Mouse (Mus musculus): ENCODE measurements at regions not wholly inside any gene's neighbourhood (a gene's known extent, or its start where the extent isn't known, plus 50 kb on each side); places are given as distances from the start of the nearest gene placed in this dataset.

GRCm38 (mm10) chr4:48803777-48804176 lies 140.5 kb downstream of the Cavin4 start:
- H3K79me2 ChIP-seq (ENCODE audit: control insufficient read depth, insufficient read depth), result no peaks in the 10 kb centered on the region
- no peak for TF ChIP-seq E2F4 (IDR thresholded peaks at IDR 0.05; ENCODE audit: insufficient read depth)
- TF ChIP-seq TCF3 (IDR thresholded peaks at IDR 0.05; ENCODE audit: insufficient read length, low read depth), result no peak
- no peak overlapping the region for H3ac ChIP-seq (ENCODE audit: control insufficient read depth, insufficient read length)
- H3K4me2 ChIP-seq (ENCODE audit: low read depth), result no peak overlapping the region
- H3K27me3 ChIP-seq (ENCODE audit: control insufficient read depth, insufficient read depth, insufficient read length), result no peaks in the 10 kb centered on the region
- no peak overlapping the region for H3K4me3 ChIP-seq
- H3K36me3 ChIP-seq (ENCODE audit: control insufficient read depth, insufficient read depth), result no peaks in the 10 kb centered on the region

DNA sequence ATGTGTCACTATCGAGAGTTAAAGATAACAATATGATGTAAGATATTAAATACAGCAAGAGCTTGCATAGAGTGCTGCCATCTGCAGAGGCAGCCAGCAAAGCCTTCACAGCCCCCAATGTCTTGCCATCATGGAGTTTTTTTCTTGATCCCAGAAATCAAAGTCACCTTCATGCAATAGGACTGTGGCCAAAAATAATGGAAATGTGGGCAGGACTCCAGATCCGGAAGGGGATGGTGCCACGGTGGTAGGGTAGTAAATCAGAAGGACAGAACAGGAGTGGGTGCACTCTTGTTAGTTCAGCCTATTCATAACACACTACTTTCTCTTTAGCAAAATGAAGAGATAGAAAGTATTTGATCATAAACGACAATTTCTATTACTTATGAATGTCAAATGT lies 145.3 kb downstream of the Cavin4 start:
- Histone ChIP-seq H3K36me3 (ENCODE audit: control insufficient read depth, insufficient read depth) (no peaks in the 10 kb centered on the region), H3K4me3 (no peak overlapping the region), H3K27me3 (ENCODE audit: control insufficient read depth, insufficient read depth, insufficient read length) (no peaks in the 10 kb centered on the region), H3K79me2 (ENCODE audit: control insufficient read depth, insufficient read depth) (no peaks in the 10 kb centered on the region), H3ac (ENCODE audit: control insufficient read depth, insufficient read length) (no peak overlapping the region), H3K4me2 (ENCODE audit: low read depth) (no peak overlapping the region)
- TF ChIP-seq CEBPB (IDR thresholded peaks at IDR 0.05; ENCODE audit: insufficient read depth, poor library complexity, severe bottlenecking), result no peak
- no peak for TF ChIP-seq TCF12 (IDR thresholded peaks at IDR 0.05; ENCODE audit: insufficient read depth, poor library complexity, severe bottlenecking)
- TF ChIP-seq MYOG (IDR thresholded peaks at IDR 0.05; ENCODE audit: control insufficient read depth in 1 of 3, insufficient read depth in 1 of 3, insufficient read length in 2 of 3, low read depth in 2 of 3), result no peak
- no peak for TF ChIP-seq USF1 (IDR thresholded peaks at IDR 0.05; ENCODE audit: low read depth)
- no peak for TF ChIP-seq E2F4 (IDR thresholded peaks at IDR 0.05; ENCODE audit: insufficient read depth)
- no peak for TF ChIP-seq TCF3 (IDR thresholded peaks at IDR 0.05; ENCODE audit: insufficient read length, low read depth)
- no peak for TF ChIP-seq REST (IDR thresholded peaks at IDR 0.05; ENCODE audit: insufficient read depth, insufficient read length)
- no peak for TF ChIP-seq POLR2AphosphoS2 (IDR thresholded peaks at IDR 0.05; ENCODE audit: insufficient read length, low read depth)
- TF ChIP-seq POLR2A (IDR thresholded peaks at IDR 0.05; ENCODE audit: insufficient read length, low read depth), result no peak
- no peak for TF ChIP-seq MAX (IDR thresholded peaks at IDR 0.05; ENCODE audit: low read depth)
- no peak for TF ChIP-seq SRF (IDR thresholded peaks at IDR 0.05; ENCODE audit: control insufficient read depth, insufficient read length, low read depth)
- TF ChIP-seq MYOD1 (IDR thresholded peaks at IDR 0.05; ENCODE audit: control insufficient read depth in 1 of 3, insufficient read length in 2 of 3, low read depth in 2 of 3), result no peak

- TF ChIP-seq TCF12 (IDR thresholded peaks at IDR 0.05; ENCODE audit: insufficient read depth, poor library complexity, severe bottlenecking) (no peak), E2F4 (IDR thresholded peaks at IDR 0.05; ENCODE audit: insufficient read depth) (no peak), POLR2AphosphoS2 (IDR thresholded peaks at IDR 0.05; ENCODE audit: insufficient read length, low read depth) (no peak), USF1 (IDR thresholded peaks at IDR 0.05; ENCODE audit: low read depth) (no peak), CEBPB (IDR thresholded peaks at IDR 0.05; ENCODE audit: insufficient read depth, poor library complexity, severe bottlenecking) (no peak), MYOG (IDR thresholded peaks at IDR 0.05; ENCODE audit: control insufficient read depth in 1 of 3, insufficient read depth in 1 of 3, insufficient read length in 2 of 3, low read depth in 2 of 3) (no peak), SRF (IDR thresholded peaks at IDR 0.05; ENCODE audit: control insufficient read depth, insufficient read length, low read depth) (no peak), MAX (IDR thresholded peaks at IDR 0.05; ENCODE audit: low read depth) (no peak), TCF3 (IDR thresholded peaks at IDR 0.05; ENCODE audit: insufficient read length, low read depth) (no peak), MYOD1 (IDR thresholded peaks at IDR 0.05; ENCODE audit: control insufficient read depth in 1 of 3, insufficient read length in 2 of 3, low read depth in 2 of 3) (no peak), POLR2A (IDR thresholded peaks at IDR 0.05; ENCODE audit: insufficient read length, low read depth) (no peak), REST (IDR thresholded peaks at IDR 0.05; ENCODE audit: insufficient read depth, insufficient read length) (no peak)
- H3K4me3 ChIP-seq, result no peak overlapping the region
Measured at GRCm38 (mm10) chr4:48833718-48834117, 170.4 kb downstream of the Cavin4 start.

GRCm38 (mm10) chr4:48842777-48843214 lies 179.5 kb downstream of the Cavin4 start:
- no peaks in the 10 kb centered on the region for H3K79me2 ChIP-seq (ENCODE audit: control insufficient read depth, insufficient read depth)
- TF ChIP-seq USF1 (IDR thresholded peaks at IDR 0.05; ENCODE audit: low read depth), result no peak
- TF ChIP-seq TCF3 (IDR thresholded peaks at IDR 0.05; ENCODE audit: insufficient read length, low read depth), result no peak
- no peak for TF ChIP-seq REST (IDR thresholded peaks at IDR 0.05; ENCODE audit: insufficient read depth, insufficient read length)
- no peak for TF ChIP-seq SRF (IDR thresholded peaks at IDR 0.05; ENCODE audit: control insufficient read depth, insufficient read length, low read depth)
- TF ChIP-seq MAX (IDR thresholded peaks at IDR 0.05; ENCODE audit: low read depth), result no peak
- no peak for TF ChIP-seq POLR2AphosphoS2 (IDR thresholded peaks at IDR 0.05; ENCODE audit: insufficient read length, low read depth)
- TF ChIP-seq POLR2A (IDR thresholded peaks at IDR 0.05; ENCODE audit: insufficient read length, low read depth), result no peak
- TF ChIP-seq MYOD1 (IDR thresholded peaks at IDR 0.05; ENCODE audit: control insufficient read depth in 1 of 3, insufficient read length in 2 of 3, low read depth in 2 of 3), result no peak
- TF ChIP-seq CEBPB (IDR thresholded peaks at IDR 0.05; ENCODE audit: insufficient read depth, poor library complexity, severe bottlenecking), result no peak
- no peak for TF ChIP-seq MYOG (IDR thresholded peaks at IDR 0.05; ENCODE audit: control insufficient read depth in 1 of 3, insufficient read depth in 1 of 3, insufficient read length in 2 of 3, low read depth in 2 of 3)
- no peak for TF ChIP-seq TCF12 (IDR thresholded peaks at IDR 0.05; ENCODE audit: insufficient read depth, poor library complexity, severe bottlenecking)
- TF ChIP-seq E2F4 (IDR thresholded peaks at IDR 0.05; ENCODE audit: insufficient read depth), result no peak
- no peaks in the 10 kb centered on the region for H3K36me3 ChIP-seq (ENCODE audit: control insufficient read depth, insufficient read depth)
- no peak overlapping the region for H3ac ChIP-seq (ENCODE audit: control insufficient read depth, insufficient read length)
- H3K4me3 ChIP-seq, result no peak overlapping the region
- H3K27me3 ChIP-seq (ENCODE audit: control insufficient read depth, insufficient read depth, insufficient read length), result no peaks in the 10 kb centered on the region
- no peak overlapping the region for H3K4me2 ChIP-seq (ENCODE audit: low read depth)

More at GRCm38 (mm10) chr4:48833718-48834117, 170.4 kb downstream of the Cavin4 start:
- H3K4me2 ChIP-seq (ENCODE audit: low read depth), result no peak overlapping the region
- no peaks in the 10 kb centered on the region for H3K27me3 ChIP-seq (ENCODE audit: control insufficient read depth, insufficient read depth, insufficient read length)
- H3ac ChIP-seq (ENCODE audit: control insufficient read depth, insufficient read length), result no peak overlapping the region
- no peaks in the 10 kb centered on the region for H3K36me3 ChIP-seq (ENCODE audit: control insufficient read depth, insufficient read depth)
- H3K79me2 ChIP-seq (ENCODE audit: control insufficient read depth, insufficient read depth), result no peaks in the 10 kb centered on the region

- Histone ChIP-seq H3K79me2 (ENCODE audit: control insufficient read depth, insufficient read depth) (no peaks in the 10 kb centered on the region), H3K36me3 (ENCODE audit: control insufficient read depth, insufficient read depth) (no peaks in the 10 kb centered on the region), H3ac (ENCODE audit: control insufficient read depth, insufficient read length) (no peak overlapping the region), H3K27me3 (ENCODE audit: control insufficient read depth, insufficient read depth, insufficient read length) (no peaks in the 10 kb centered on the region), H3K4me3 (no peak overlapping the region), H3K4me2 (ENCODE audit: low read depth) (no peak overlapping the region)
- TF ChIP-seq SRF (IDR thresholded peaks at IDR 0.05; ENCODE audit: control insufficient read depth, insufficient read length, low read depth), result no peak
- no peak for TF ChIP-seq MYOD1 (IDR thresholded peaks at IDR 0.05; ENCODE audit: control insufficient read depth in 1 of 3, insufficient read length in 2 of 3, low read depth in 2 of 3)
- TF ChIP-seq TCF12 (IDR thresholded peaks at IDR 0.05; ENCODE audit: insufficient read depth, poor library complexity, severe bottlenecking), result no peak
- TF ChIP-seq POLR2A (IDR thresholded peaks at IDR 0.05; ENCODE audit: insufficient read length, low read depth), result no peak
- TF ChIP-seq USF1 (IDR thresholded peaks at IDR 0.05; ENCODE audit: low read depth), result no peak
- TF ChIP-seq REST (IDR thresholded peaks at IDR 0.05; ENCODE audit: insufficient read depth, insufficient read length), result no peak
- TF ChIP-seq MYOG (IDR thresholded peaks at IDR 0.05; ENCODE audit: control insufficient read depth in 1 of 3, insufficient read depth in 1 of 3, insufficient read length in 2 of 3, low read depth in 2 of 3), result no peak
Measured at GRCm38 (mm10) chr4:48871105-48871504, 188.0 kb upstream of the Plppr1 start.

Data from myocyte (in vitro differentiated cells).